ENCODE assay signal across 9 mouse cellular contexts in genomic region chr10:93142600-93143284, GRCm38 (mm10). TPM values are rescaled to one million over a fixed set of nuclear protein-coding genes. Genes with fewer than 3 reads are reported as not detected.
A peak's percentile ranks its signal among the peaks of the same experiment; 100 is the strongest.
DNase-seq lines count a peak whose midpoint lies in the region; ATAC-seq and TF ChIP-seq lines count a peak whose summit lies in the region.
"Had no signal": no experiment of that assay in that cellular context is flagged by ENCODE, and none has a peak within 500 bp of the region (broad histone marks: within the 10 kb centered on the region; RNA-seq: fewer than 3 reads in every experiment).

No protein-coding gene starts in this region.

- H3K4me3 ChIP-seq in heart, embryonic 14.5 days (ENCODE audit: control insufficient read depth in 1 of 2, insufficient read depth in 1 of 2, low read depth in 1 of 2, low read length in 2 of 2) = peak overlapping the region; percentile 18 to 29; a peak in 3 of 4 replicates
- no peak overlapping the region for H3K4me3 ChIP-seq in forebrain, embryonic 14.5 days (ENCODE audit: low read depth, low read length)
- no peak overlapping the region for H3K4me3 ChIP-seq in midbrain, embryonic 12.5 days
- H3K4me3 ChIP-seq in left cerebral cortex, adult 2 months = no peak overlapping the region

- H3K9me3 ChIP-seq in heart, embryonic 14.5 days (ENCODE audit: control insufficient read depth, low read length) = no peaks in the 10 kb centered on the region
- H3K9me3 ChIP-seq in forebrain, embryonic 14.5 days (replicated peaks; ENCODE audit: control insufficient read depth, low read length) = no peaks in the 10 kb centered on the region
- H3K9me3 ChIP-seq in midbrain, embryonic 12.5 days = no peaks in the 10 kb centered on the region

- no peaks in the 10 kb centered on the region for H3K27me3 ChIP-seq in heart, embryonic 14.5 days (ENCODE audit: control insufficient read depth, insufficient read depth, low read length)
- no peaks in the 10 kb centered on the region for H3K27me3 ChIP-seq in forebrain, embryonic 14.5 days (replicated peaks; ENCODE audit: control insufficient read depth, insufficient read depth, low read length)
- H3K27me3 ChIP-seq in midbrain, embryonic 12.5 days = no peaks in the 10 kb centered on the region

- H3K27ac ChIP-seq in heart, embryonic 14.5 days (replicated peaks in 1 of 2; ENCODE audit: control insufficient read depth in 1 of 2, insufficient read depth in 1 of 2, low read depth in 2 of 2, low read length in 2 of 2) = no peak overlapping the region
- H3K27ac ChIP-seq in forebrain, embryonic 14.5 days (ENCODE audit: low read depth, low read length) = no peak overlapping the region
- no peak overlapping the region for H3K27ac ChIP-seq in midbrain, embryonic 12.5 days (replicated peaks)
- H3K27ac ChIP-seq in left cerebral cortex, adult 2 months = no peak overlapping the region

- intact Hi-C loops in left cerebral cortex, adult 2 months (cut with DNase I) = no loop called here

- WGBS in heart, embryonic 14.5 days = 25% methylated on average over 8 of the region's 8 CpGs
- WGBS in forebrain, embryonic 14.5 days = 50% methylated on average over 8 of the region's 8 CpGs
- 64% methylated on average over 8 of the region's 8 CpGs for WGBS in midbrain, embryonic 12.5 days

- peak overlapping the region; percentile 65 for H3K4me2 ChIP-seq in heart, embryonic 14.5 days (ENCODE audit: low read length)
- no peak overlapping the region; the same call in 1 of the 2 replicates for H3K4me2 ChIP-seq in forebrain, embryonic 14.5 days (ENCODE audit: low read length)
- H3K4me2 ChIP-seq in midbrain, embryonic 12.5 days (replicated peaks) = peak overlapping the region; percentile 29

- no peak for DNase-seq in heart, adult 11 months
- peak; percentile 92 for DNase-seq in 416B (ENCODE audit: low read depth)
- DNase-seq in forebrain, embryonic 14.5 days (ENCODE audit: low spot score) = peak; percentile 52
- DNase-seq in left cerebral cortex, adult 2 months (ENCODE audit: extremely low spot score in 1 of 2, low spot score in 2 of 2) = no peak
- no peak for DNase-seq in cerebellum, adult 8-10 months
- no peak for DNase-seq in right cerebral cortex, postnatal 14 days
- DNase-seq: adrenal gland, adult 8-10 months had no signal

- H3K36me3 ChIP-seq in heart, embryonic 14.5 days (ENCODE audit: control insufficient read depth, insufficient read depth, low read length) = no peaks in the 10 kb centered on the region
- H3K36me3 ChIP-seq in forebrain, embryonic 14.5 days (ENCODE audit: control insufficient read depth, insufficient read depth, low read length) = no peaks in the 10 kb centered on the region
- H3K36me3 ChIP-seq in midbrain, embryonic 12.5 days = no peaks in the 10 kb centered on the region

- ATAC-seq in heart, embryonic 14.5 days (ENCODE audit: insufficient number of reproducible peaks, insufficient read depth, low FRiP score, low read depth) = no peak
- no peak for ATAC-seq in forebrain, embryonic 14.5 days
- ATAC-seq in midbrain, embryonic 12.5 days (ENCODE audit: low FRiP score, low read depth) = no peak

- H3K4me1 ChIP-seq in heart, embryonic 14.5 days (ENCODE audit: control insufficient read depth in 2 of 2, insufficient read depth in 2 of 2, low read length in 2 of 2) = peaks cover 3 to 11% of the 10 kb centered on the region in 2 experiments; a peak in 3 of 4 replicates
- H3K4me1 ChIP-seq in forebrain, embryonic 14.5 days (ENCODE audit: control insufficient read depth, insufficient read depth, low read length) = peaks cover 3% of the 10 kb centered on the region; the same call in 1 of the 2 replicates
- peaks cover 9% of the 10 kb centered on the region; the same call in 1 of the 2 replicates for H3K4me1 ChIP-seq in midbrain, embryonic 12.5 days

- no peak overlapping the region for H3K9ac ChIP-seq in heart, embryonic 14.5 days (ENCODE audit: low read length)
- H3K9ac ChIP-seq in forebrain, embryonic 14.5 days (ENCODE audit: low read length) = no peak overlapping the region
- no peak overlapping the region for H3K9ac ChIP-seq in midbrain, embryonic 12.5 days (replicated peaks)

- TF ChIP-seq CTCF in left cerebral cortex, adult 2 months (IDR thresholded peaks at IDR 0.05) = no peak

RNA-seq across cellular contexts. Expression of gene Cdk17, which starts 17.9 kb away (rescaled TPM):
- 24.4 and 27.1 TPM in 2 replicates for polyA plus RNA-seq in heart, embryonic 14.5 days (2014; fragmentation: Nextera tagmentation; extraction: Ambion mirVana)
- polyA plus RNA-seq in forebrain, embryonic 14.5 days (2014; fragmentation: Nextera tagmentation; extraction: Ambion mirVana) = 52.5 and 53.8 TPM in 2 replicates
- 44.0 and 48.4 TPM in 2 replicates for polyA plus RNA-seq in midbrain, embryonic 12.5 days (2016; fragmentation: Nextera tagmentation; extraction: Ambion mirVana)
- 100 to 1,000 TPM; 207 to 216 TPM for total RNA-seq in left cerebral cortex, adult 2 months (2021)

Comparison
In these comparisons a context has a peak if more than half of its experiments do, and no peak if none do; other contexts are left out.
1. H3K4me3 ChIP-seq: peak in heart, embryonic 14.5 days (2 of 2); none in forebrain, embryonic 14.5 days (single experiment), midbrain, embryonic 12.5 days (single experiment) and left cerebral cortex, adult 2 months (single experiment).
2. DNase-seq: peak in 416B (single experiment) and forebrain, embryonic 14.5 days (single experiment); none in heart, adult 11 months (single experiment), left cerebral cortex, adult 2 months (0 of 2), cerebellum, adult 8-10 months (single experiment) and right cerebral cortex, postnatal 14 days (single experiment).